Mouse (Mus musculus): ENCODE data around the gene Tex22.
A peak's percentile ranks its signal among the peaks of the same experiment; 100 is the strongest.

Gene Tex22

GRCm38 (mm10) chr12:113056089-113056488, 18.2 kb upstream of the Tex22 start:
- DNase-seq (ENCODE audit: low spot score) = no peak

- DNase-seq (ENCODE audit: low spot score) = no peak
Measured at GRCm38 (mm10) chr12:113060178-113060577, 14.1 kb upstream of the Tex22 start.

GRCm38 (mm10) chr12:113061606-113062005, 12.7 kb upstream of the Tex22 start:
- no peak for DNase-seq (ENCODE audit: low spot score)

DNA sequence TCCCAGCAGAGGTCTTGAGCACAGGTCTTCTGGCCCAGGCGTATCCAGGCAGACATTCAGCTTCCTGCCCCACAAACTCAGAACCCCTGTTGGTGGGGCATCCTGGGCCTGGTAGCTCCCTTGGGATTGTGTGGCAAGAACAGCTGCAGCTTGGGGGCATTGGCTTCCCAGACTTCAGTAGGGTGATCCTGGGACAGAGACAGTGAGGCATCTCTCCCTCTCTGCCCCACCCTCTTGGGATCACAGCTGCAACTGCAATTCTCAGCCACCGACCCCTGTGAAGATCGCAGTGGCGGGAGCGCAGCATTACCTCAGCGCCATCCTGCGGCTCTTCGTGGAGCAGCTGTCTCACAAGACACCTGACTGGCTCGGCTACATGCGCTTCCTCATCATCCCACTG, 12.1 kb upstream of the Tex22 start:
- no peak for DNase-seq (ENCODE audit: low spot score)

DNA sequence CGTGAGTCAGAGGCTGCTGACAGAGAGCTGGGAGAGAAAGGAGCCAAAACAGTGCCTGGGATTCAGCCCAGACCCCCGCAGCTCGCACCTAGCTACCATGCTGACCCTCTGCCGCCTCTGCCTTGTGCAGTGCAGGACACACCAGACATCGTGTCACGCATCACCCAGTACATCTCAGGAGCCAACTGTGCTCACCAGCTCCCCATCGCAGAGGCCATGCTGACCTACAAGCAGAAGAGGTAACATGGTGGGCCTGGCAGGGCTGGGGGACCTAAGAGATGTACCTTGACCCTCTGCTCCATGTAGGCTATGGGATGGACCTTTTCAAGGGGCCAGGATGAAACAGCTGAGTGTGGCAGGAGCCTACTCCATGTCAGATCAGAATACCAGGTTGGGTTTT, 10.6 kb upstream of the Tex22 start:
- DNase-seq (ENCODE audit: low spot score) = no peak

DNA sequence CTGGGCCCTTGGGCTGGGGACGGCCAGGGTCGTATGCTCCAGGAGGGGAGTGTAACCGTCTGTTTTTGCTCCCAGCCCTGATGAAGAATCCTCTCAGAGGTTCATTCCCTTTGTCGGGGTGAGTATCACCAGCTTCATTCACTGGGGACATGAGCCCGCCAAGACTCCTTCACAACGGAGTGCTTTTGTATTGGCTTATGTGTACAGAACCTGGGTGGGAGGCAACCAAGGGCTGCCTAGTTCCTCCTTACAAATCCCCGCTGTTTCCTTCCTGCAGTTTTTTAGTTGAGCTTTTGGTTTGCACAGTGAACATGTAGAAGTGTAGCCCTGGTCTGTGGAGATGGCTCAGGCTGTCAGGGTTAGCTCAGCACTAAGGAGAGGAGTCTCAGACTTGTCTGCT, 6.3 kb upstream of the Tex22 start:
- no peak for DNase-seq (ENCODE audit: low spot score)

DNA sequence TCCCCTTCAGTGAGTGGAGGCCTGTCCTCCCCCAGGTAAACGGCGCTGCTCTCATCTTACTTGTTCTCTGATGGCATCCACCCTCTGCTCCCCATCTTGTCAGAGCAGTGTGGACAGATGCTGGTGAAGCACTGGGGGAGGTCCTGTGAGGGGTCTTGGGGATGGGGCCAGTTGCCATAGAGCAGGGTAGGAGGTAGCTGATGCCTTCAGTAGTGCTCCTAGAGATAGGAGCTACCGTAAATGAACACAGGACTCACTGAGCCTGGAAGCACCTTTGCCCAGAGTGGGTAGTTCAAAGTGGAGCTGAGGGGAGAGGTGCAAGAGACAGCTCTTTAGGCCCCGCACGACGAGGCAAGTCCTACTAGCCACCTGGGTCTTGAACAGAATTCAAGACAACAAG, 4.9 kb upstream of the Tex22 start:
- DNase-seq (ENCODE audit: low spot score) = no peak

DNA sequence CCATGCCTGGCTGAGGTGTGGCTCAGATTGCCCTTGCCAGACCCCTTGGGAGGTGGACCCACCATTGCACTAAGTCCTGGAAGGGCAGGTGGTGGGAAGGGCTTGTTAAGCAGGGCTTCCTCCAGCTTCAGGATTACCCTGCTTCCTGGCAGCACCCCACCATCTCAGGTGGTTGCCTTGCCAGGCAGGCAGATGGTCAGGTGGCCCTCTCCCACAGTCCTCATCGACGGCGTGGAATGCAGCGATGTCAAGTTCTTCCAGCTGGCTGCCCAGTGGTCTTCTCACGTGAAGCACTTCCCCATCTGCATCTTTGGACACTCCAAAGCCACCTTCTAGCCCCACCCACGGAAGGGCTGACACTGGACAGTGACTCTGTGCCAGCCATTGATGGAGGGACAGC, 3.0 kb upstream of the Tex22 start:
- DNase-seq (ENCODE audit: low spot score) = no peak

- no peak for DNase-seq (ENCODE audit: low spot score)
Measured at GRCm38 (mm10) chr12:113071827-113072226, 2.5 kb upstream of the Tex22 start.

GRCm38 (mm10) chr12:113073420-113074328, 628 bp upstream of the Tex22 start:
- peak; percentile 57 for DNase-seq (ENCODE audit: low spot score)

- peak; percentile 87 for DNase-seq (ENCODE audit: low spot score)
Measured at GRCm38 (mm10) chr12:113075063-113075454, 757 bp downstream of the Tex22 start.

DNA sequence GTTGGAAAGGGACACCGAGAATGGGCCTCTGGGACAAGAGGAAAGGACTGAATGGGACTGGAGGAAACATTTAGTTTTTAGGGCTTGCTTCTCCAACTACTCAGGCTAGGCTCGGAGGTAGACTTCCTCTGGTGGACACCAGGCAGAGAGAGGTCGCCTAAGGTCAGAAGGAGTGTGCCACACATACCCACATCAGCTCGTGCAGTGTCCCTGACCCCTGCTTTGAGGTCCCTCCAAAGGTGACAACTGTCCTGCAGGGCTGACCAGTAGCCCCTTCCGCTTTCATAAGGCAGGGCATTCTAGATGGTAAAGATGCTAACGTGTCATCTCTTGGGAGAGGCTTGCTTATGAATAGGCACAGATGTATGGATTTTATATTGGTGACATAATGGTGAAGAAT, 1.2 kb downstream of the Tex22 start:
- DNase-seq (ENCODE audit: low spot score) = no peak

- DNase-seq (ENCODE audit: low spot score) = no peak
Measured at GRCm38 (mm10) chr12:113087276-113087675, 13.0 kb downstream of the Tex22 start.

DNA sequence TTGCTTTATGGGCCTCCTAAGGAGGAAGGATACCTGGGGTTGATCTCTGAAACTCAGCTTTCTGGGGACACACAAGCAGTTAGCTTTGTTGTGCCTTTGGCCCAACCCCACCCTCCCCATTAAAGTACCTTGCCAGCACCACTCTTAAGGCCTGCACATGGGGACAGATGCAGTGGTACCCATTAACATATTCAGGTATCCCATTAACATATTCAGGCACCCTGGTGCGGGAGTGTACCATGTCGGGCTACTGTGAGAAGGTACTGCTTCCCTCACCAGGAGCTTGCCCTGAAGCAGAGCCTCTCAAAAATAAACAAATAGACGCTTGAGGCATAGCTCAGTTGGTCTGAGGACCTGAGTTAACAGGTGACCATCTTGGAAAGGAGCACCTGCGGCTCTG, 13.7 kb downstream of the Tex22 start:
- no peak for DNase-seq (ENCODE audit: low spot score)

DNA sequence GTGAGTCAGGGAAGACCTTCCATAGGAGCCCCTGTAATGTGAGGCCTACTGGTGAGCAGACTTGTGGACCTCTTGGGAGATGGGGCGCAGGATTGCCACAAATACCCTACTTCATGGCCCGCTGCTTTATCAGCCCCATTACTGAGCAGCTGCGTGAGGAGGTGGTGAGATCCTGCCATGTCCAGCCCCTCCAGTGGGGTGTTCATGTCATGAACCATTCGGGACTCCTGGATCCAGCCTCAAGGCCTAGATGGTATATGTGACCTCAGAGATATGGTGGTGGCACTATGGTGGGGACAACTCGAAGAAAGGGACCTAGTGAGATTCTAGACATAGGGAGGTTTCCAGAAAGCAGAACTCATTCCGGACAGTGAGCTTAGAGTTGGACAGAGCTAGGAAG, 14.8 kb downstream of the Tex22 start:
- DNase-seq (ENCODE audit: low spot score) = no peak

DNA sequence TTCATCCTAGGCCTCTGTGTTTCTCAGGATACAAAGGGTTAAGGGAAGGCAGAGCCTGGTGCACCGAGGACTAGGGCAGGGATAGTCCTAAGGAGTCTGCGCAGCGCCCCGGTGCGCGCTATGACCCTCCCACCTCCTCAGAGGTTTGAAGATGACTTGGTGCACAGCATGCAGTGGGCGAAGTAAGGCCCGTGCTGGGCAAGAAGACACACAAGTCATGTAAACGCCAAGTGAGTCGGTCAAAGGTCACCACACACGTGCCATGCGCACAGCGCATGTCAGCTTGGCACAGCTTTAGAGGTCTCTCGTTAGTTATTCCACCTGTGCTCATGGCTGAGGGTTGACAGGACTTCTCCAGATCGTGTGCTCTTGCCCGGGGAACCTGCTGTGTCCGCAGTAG, 15.8 kb downstream of the Tex22 start:
- DNase-seq (ENCODE audit: low spot score) = no peak

- DNase-seq (ENCODE audit: low spot score) = no peak
Measured at GRCm38 (mm10) chr12:113097040-113097439, 22.7 kb downstream of the Tex22 start.

GRCm38 (mm10) chr12:113097749-113098281, 23.5 kb downstream of the Tex22 start, which contains the start of gene Mta1:
Mta1 (plus strand) TSS chr12:113098278.
- peak; percentile 42 for DNase-seq (ENCODE audit: low spot score)

GRCm38 (mm10) chr12:113098530-113099151, 24.3 kb downstream of the Tex22 start:
- peak; percentile 24 for DNase-seq (ENCODE audit: low spot score)

DNA sequence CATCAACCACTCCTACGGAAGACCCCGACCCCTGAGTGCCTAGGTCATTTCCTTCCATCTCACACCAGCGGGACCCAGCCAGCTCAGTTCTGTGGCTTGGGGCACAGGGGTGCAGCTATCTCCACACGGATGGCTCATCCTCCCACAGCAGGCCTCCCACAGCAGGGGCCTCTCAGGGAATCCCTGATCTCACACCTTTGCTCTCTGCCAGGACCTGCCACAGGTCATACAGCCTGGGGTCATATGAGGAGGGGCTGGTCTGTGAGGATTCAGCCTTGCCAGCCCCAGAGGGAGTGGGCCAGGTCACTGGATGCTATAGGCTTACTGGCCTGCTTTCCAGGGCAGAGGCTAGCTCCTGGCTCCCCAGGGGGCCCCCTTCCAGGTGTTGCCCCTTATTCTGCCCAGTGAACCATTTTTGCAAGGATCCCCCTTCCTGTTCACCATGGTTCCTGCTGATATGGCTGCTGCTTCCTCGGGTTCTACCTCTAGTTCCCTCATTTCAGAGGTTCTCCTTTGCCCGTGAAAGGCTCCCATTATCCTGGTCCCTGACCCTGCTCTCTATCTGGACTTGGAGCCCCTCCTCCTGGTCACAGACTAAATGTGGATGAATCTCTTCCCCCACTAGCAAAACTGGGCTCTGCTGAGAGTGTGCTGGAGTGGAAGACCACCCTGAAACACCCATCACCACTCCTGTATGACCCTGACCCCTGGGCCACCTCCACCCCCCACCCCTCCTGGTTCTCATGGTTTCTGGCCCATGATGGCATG, 25.4 kb downstream of the Tex22 start:
- no peak for DNase-seq (ENCODE audit: low spot score)

- DNase-seq (ENCODE audit: low spot score) = no peak
Measured at GRCm38 (mm10) chr12:113100448-113101076, 26.3 kb downstream of the Tex22 start.
